ENCODE assay signal across 12 mouse cellular contexts in the genomic region with DNA sequence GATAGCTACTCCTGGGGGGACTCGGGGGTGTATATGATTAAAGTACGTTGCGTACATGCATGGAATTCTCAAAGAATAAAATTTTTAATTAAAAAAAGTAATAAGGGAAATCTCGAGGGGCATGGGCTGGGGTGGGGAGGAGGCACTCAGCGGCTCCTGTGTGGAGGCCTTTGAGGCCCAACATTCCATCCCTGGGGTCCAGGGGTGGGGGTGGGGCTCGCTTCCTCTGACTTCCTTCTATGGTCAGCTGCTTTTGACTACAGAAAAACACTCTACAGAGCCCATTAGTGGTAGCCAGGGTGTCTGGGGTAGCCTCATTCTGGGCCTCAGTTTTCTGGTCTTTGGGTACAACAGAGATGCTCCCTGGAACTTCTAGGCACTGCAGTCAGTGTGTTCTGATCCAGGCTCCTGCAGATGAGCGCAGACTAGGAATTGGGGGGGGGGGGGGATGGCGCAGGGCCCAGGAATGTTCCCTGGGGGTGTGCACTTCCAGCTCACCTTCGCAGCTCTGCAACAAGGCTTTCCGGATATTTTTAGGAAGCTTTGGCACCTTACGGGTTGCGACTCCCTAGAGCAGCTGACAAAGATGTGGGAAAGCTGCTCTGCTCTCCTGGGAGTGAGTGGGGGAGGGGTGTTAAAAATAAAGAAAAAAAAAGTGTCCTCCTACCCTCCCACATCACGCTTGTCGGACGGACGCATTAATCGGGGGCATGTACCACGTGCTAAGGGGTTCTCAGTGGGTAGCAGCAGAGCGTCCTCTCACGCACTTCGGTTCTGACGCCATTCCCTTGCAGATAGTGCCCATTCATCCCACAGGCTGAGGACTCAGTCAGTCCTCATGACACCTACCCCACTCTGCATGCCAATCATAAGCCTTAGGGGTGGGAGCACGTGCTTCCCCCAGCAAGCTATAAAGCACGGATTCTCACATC.
DNase-seq lines count a peak whose midpoint lies in the region; ATAC-seq and TF ChIP-seq lines count a peak whose summit lies in the region.
"Had no signal": no experiment of that assay in that cellular context is flagged by ENCODE, and none has a peak within 500 bp of the region (broad histone marks: within the 10 kb centered on the region; RNA-seq: fewer than 3 reads in every experiment).

No protein-coding gene starts in this region.

- peak overlapping the region; percentile 10; the same call in 1 of the 2 replicates for H3K4me2 ChIP-seq in kidney, embryonic 16.5 days (replicated peaks; ENCODE audit: low read depth, low read length)
- H3K4me2 ChIP-seq in limb, embryonic 13.5 days (replicated peaks) = peak overlapping the region; percentile 28

- 43% methylated on average over 24 of the region's 24 CpGs for WGBS in kidney, embryonic 16.5 days
- 46% methylated on average over 24 of the region's 24 CpGs for WGBS in limb, embryonic 13.5 days

- H3K27me3 ChIP-seq in kidney, embryonic 16.5 days (ENCODE audit: insufficient read depth, low read length) = no peaks in the 10 kb centered on the region
- no peaks in the 10 kb centered on the region for H3K27me3 ChIP-seq in limb, embryonic 13.5 days

- ATAC-seq in kidney, embryonic 16.5 days (ENCODE audit: low FRiP score, low TSS enrichment) = peak; percentile 39
- no peak for ATAC-seq in limb, embryonic 13.5 days (ENCODE audit: low FRiP score, low read depth)

- H3K27ac ChIP-seq in kidney, embryonic 16.5 days (ENCODE audit: low read length) = no peak overlapping the region
- no peak overlapping the region for H3K27ac ChIP-seq in cortical plate, adult 2 months (ENCODE audit: insufficient read depth, low read length)
- no peak overlapping the region for H3K27ac ChIP-seq in limb, embryonic 13.5 days

- H3K36me3 ChIP-seq in kidney, embryonic 16.5 days (ENCODE audit: insufficient read depth, low read length) = no peaks in the 10 kb centered on the region
- no peaks in the 10 kb centered on the region for H3K36me3 ChIP-seq in limb, embryonic 13.5 days

- peak; percentile 30 for DNase-seq in embryo, embryonic 10.5 days (ENCODE audit: low spot score)
- no peak for DNase-seq in embryo, embryonic 9.5 days (ENCODE audit: extremely low spot score)
- no peak for DNase-seq in kidney, adult 11 months
- DNase-seq in thymus, postnatal 36 days = no peak
- DNase-seq in thymus, postnatal 25 days = no peak
- DNase-seq: adrenal gland, adult 8-10 months; cerebellum, adult 8-10 months; kidney, adult 18-20 months; liver had no signal

- no peak for TF ChIP-seq CTCF in cortical plate, adult 2 months (IDR thresholded peaks at IDR 0.05; ENCODE audit: extremely low read depth, insufficient read depth, low read length)

- peaks cover 13% of the 10 kb centered on the region for H3K4me1 ChIP-seq in kidney, embryonic 16.5 days (ENCODE audit: insufficient read depth, low read length)
- H3K4me1 ChIP-seq in cortical plate, adult 2 months (ENCODE audit: control insufficient read depth, insufficient read depth, low read length) = peaks cover 4% of the 10 kb centered on the region; the same call in 1 of the 2 replicates
- peaks cover 17% of the 10 kb centered on the region for H3K4me1 ChIP-seq in limb, embryonic 13.5 days

- no peaks in the 10 kb centered on the region for H3K9me3 ChIP-seq in kidney, embryonic 16.5 days (ENCODE audit: low read length)
- H3K9me3 ChIP-seq in limb, embryonic 13.5 days = no peaks in the 10 kb centered on the region

- H3K9ac ChIP-seq in kidney, embryonic 16.5 days (replicated peaks; ENCODE audit: low read length) = no peak overlapping the region
- H3K9ac ChIP-seq in limb, embryonic 13.5 days = no peak overlapping the region

- H3K4me3 ChIP-seq in kidney, embryonic 16.5 days (ENCODE audit: low read length) = no peak overlapping the region
- H3K4me3 ChIP-seq in cortical plate, adult 2 months (ENCODE audit: insufficient read depth, low read length) = no peak overlapping the region
- no peak overlapping the region for H3K4me3 ChIP-seq in limb, embryonic 13.5 days

- TF ChIP-seq POLR2A in cortical plate, adult 2 months (IDR thresholded peaks at IDR 0.05; ENCODE audit: extremely low read depth, insufficient read depth, low read length) = 0 out of 2 replicates have a peak, but pooled peaks have one; percentile 8
